Mouse (Mus musculus) forebrain, embryonic 14.5 days (tissue): ENCODE data around the gene Glod4. TPM values are rescaled to one million over a fixed set of nuclear protein-coding genes. Genes with fewer than 3 reads are reported as not detected.

ENCODE experiments used
- ATAC-seq: fragments of 200-750 bp; cut with Nextera tagmentation; 2 replicates; pipeline ENCODE4 v1.8.0; 2017; ENCODE audit warnings: mild to moderate bottlenecking, moderate library complexity
- DNase-seq: peaks from one replicate; pipeline ENCODE4 v3.0.0-alpha.2; 2015; ENCODE audit warnings: low spot score
- H3K27ac ChIP-seq: fragments of 300-500 bp; sonication (generic); 2 replicates; pipeline ENCODE4 v1.5.1; 2014; ENCODE audit warnings: low read depth, mild to moderate bottlenecking, control low read depth, low read length, moderate library complexity
- H3K27me3 ChIP-seq: fragments of 300-500 bp; sonication (generic); replicated peaks from 2 replicates; pipeline ENCODE4 v1.6.1; 2014; ENCODE audit warnings: low read length, control low read depth, mixed read lengths; ENCODE audit not compliant: control insufficient read depth, insufficient read depth
- H3K36me3 ChIP-seq: fragments of 300-500 bp; sonication (generic); 2 replicates; pipeline ENCODE4 v1.6.1; 2014; ENCODE audit warnings: low read length, control low read depth; ENCODE audit not compliant: control insufficient read depth, insufficient read depth
- H3K4me1 ChIP-seq: fragments of 300-500 bp; sonication (generic); 2 replicates; pipeline ENCODE4 v1.6.1; 2014; ENCODE audit warnings: antibody characterized with exemption, low read length, control low read depth; ENCODE audit not compliant: control insufficient read depth, insufficient read depth
- H3K4me2 ChIP-seq: fragments of 300-500 bp; sonication (generic); 2 replicates; pipeline ENCODE4 v1.6.1; 2014; ENCODE audit warnings: mild to moderate bottlenecking, control low read depth, low read length
- H3K4me3 ChIP-seq: fragments of 300-500 bp; sonication (generic); 2 replicates; pipeline ENCODE4 v1.5.1; 2014; ENCODE audit warnings: low read depth, low read length, control low read depth
- H3K9ac ChIP-seq: fragments of 300-500 bp; sonication (generic); 2 replicates; pipeline ENCODE4 v1.6.1; 2014; ENCODE audit warnings: mild to moderate bottlenecking, low read length, control low read depth, moderate library complexity
- H3K9me3 ChIP-seq: fragments of 300-500 bp; sonication (generic); replicated peaks from 2 replicates; pipeline ENCODE4 v1.6.1; 2016; ENCODE audit warnings: low read length, control low read depth, mixed read lengths; ENCODE audit not compliant: control insufficient read depth
- WGBS: fragments of 180-500 bp; shearing (Covaris S2); extraction: QIAGEN DNeasy Blood & Tissue Kit; methylation state at CpG from one replicate; pipeline ENCODE4 v1.1.7; 2014; 5-methylcytosine and 5-hydroxymethylcytosine counted together
- polyA plus RNA-seq: library from polyadenylated mRNA; unstranded; fragments of >200 nt; fragmentation: Nextera tagmentation; extraction: Ambion mirVana; gene quantifications from 2 replicates; pipeline ENCODE4 v1.2.1, GENCODE M21; 2014

Gene Glod4
- polyA plus RNA-seq, 1 experiment from 2014 or later = 144 TPM

DNA sequence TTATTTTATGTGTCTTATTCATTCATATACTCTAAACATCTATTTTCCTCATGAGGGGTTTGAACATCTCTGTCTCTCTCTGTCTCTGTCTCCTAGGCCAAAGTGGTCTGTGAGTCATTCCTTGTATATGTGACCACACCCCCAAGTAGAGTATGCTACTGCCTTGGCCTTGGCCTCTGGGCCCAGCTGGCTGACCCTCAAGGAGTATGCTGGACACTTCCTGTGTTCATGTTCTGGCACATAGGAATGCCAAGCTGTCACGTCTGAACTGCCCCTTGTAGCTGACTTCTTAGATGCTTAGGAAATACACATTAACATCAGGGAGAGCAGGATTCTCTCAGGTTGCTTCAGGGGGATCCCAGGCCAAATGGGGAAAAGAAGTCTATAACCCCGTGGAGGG is 163.2 kb downstream of the Glod4 start:
- no peak overlapping the region for H3K4me3 ChIP-seq
- DNase-seq = no peak
- no peak overlapping the region for H3K27ac ChIP-seq
- H3K4me2 ChIP-seq = no peak overlapping the region
- no peaks in the 10 kb centered on the region for H3K27me3 ChIP-seq
- no peak for ATAC-seq
- WGBS = 95% methylated on average over 2 of the region's 2 CpGs
- peaks cover 46% of the 10 kb centered on the region for H3K36me3 ChIP-seq
- no peaks in the 10 kb centered on the region for H3K9me3 ChIP-seq
- no peaks in the 10 kb centered on the region for H3K4me1 ChIP-seq
- no peak overlapping the region for H3K9ac ChIP-seq

DNA sequence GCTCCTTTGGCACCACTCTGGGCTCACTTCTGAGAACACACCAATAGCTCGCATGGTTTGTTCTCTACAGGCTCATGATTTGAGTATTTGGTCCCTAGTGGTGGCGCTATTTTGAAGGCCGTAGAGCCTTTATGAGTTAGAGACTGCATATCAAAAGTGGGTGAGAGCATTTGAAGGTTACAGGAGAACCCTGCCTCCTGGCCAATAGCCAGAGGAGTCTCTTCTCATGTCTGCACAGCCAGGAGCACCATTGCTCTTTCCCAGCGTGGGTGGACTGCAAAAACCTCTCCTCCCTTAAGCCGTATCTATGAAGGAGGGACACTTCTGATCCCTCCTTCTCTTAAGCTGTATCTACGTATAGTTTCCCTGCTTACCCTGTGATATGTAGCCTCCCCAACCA is 166.2 kb downstream of the Glod4 start:
- H3K4me2 ChIP-seq = no peak overlapping the region
- no peak overlapping the region for H3K4me3 ChIP-seq
- H3K27ac ChIP-seq = no peak overlapping the region
- no peaks in the 10 kb centered on the region for H3K4me1 ChIP-seq
- no peaks in the 10 kb centered on the region for H3K27me3 ChIP-seq
- H3K9me3 ChIP-seq = no peaks in the 10 kb centered on the region
- ATAC-seq = no peak
- no peak overlapping the region for H3K9ac ChIP-seq
- DNase-seq = no peak
- WGBS = 88% methylated on average over 6 of the region's 6 CpGs
- peaks cover 47% of the 10 kb centered on the region for H3K36me3 ChIP-seq

DNA sequence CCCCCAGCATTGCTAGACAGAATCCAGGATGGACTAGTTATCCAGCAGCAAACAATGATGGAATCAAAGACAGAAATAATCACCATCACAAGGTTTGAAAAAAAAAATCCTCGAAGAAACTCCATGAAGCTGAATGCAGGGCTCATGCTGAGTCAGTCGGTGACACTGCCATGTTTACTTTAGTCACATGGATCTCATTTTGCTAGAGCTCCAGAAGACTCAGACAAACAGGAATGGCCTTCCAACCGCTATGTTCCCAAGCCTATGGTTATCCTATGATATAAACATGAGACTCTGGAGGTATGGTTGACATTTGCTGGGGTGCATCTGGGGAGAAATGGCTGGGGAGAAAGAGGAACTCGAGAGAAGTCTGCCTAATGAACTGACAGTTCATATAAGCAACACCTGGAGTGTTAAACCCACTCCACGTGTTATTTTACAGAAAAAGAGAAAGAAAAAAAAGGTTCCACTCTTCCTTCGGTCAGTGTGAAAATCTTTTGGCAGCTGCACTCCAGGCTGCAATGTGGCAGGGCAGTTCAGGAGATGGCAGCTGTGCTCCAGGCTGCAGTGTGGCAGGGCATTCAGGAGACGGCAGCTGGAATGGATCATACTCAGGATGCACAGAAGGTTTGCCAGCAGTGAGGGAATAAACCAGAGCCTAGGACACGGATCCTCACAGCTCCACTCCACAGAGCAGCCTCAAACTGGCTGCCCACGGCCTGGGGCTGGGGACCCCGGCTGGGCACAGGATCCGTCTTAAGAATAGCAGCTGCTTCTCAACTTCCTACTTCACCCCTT is 169.0 kb downstream of the Glod4 start:
- peaks cover 21% of the 10 kb centered on the region for H3K36me3 ChIP-seq
- no peaks in the 10 kb centered on the region for H3K27me3 ChIP-seq
- no peaks in the 10 kb centered on the region for H3K4me1 ChIP-seq
- no peak overlapping the region for H3K4me3 ChIP-seq
- no peak for ATAC-seq
- H3K9me3 ChIP-seq = no peaks in the 10 kb centered on the region
- H3K4me2 ChIP-seq = no peak overlapping the region
- DNase-seq = no peak
- no peak overlapping the region for H3K9ac ChIP-seq
- 74% methylated on average over 11 of the region's 11 CpGs for WGBS
- H3K27ac ChIP-seq = no peak overlapping the region

Other genes starting within 250 kb of the Glod4 start
- gene 1700016K19Rik, start 243.8 kb downstream of the Glod4 start, polyA plus RNA-seq = 1.8 and 2.5 TPM in 2 replicates
- gene Rflnb, start 215.9 kb downstream of the Glod4 start, polyA plus RNA-seq = 3.6 and 4.6 TPM in 2 replicates
- gene Vps53, start 64.1 kb downstream of the Glod4 start, polyA plus RNA-seq = 63.8 and 67.9 TPM in 2 replicates
- 26.1 and 27.5 TPM in 2 replicates for gene Fam57a, start 64.1 kb downstream of the Glod4 start, polyA plus RNA-seq
- not detected in 2 replicates for gene Dbil5, start 26.1 kb downstream of the Glod4 start, polyA plus RNA-seq
- 25.0 and 25.7 TPM in 2 replicates for gene Gemin4, start 26.1 kb downstream of the Glod4 start, polyA plus RNA-seq
- 21.6 and 23.8 TPM in 2 replicates for gene Mrm3, start within 50 bp of the Glod4 start, polyA plus RNA-seq
- gene Nxn, start 155.4 kb upstream of the Glod4 start, polyA plus RNA-seq = 19.3 and 21.2 TPM in 2 replicates
- 125 TPM in 2 replicates for gene Timm22, start 163.2 kb upstream of the Glod4 start, polyA plus RNA-seq